Mouse (Mus musculus) intestine, embryonic 15.5 days (tissue): Measurements from ENCODE around the gene Gca. TPM values are rescaled to one million over a fixed set of nuclear protein-coding genes. Genes with fewer than 3 reads are reported as not detected.
"Not testable (repeated sequence)": the region's sequence is repeated elsewhere in the genome, so short reads cannot be mapped to it uniquely, and the experiment has no call there.

ENCODE experiments used
- ATAC-seq: fragments of 200-750 bp; cut with Nextera tagmentation; 2 replicates; pipeline ENCODE4 v1.8.0; 2017; ENCODE audit warnings: moderate TSS enrichment, moderate library complexity
- H3K27ac ChIP-seq: fragments of 300-500 bp; sonication (generic); 2 replicates; pipeline ENCODE4 v1.5.1; 2015; ENCODE audit warnings: mild to moderate bottlenecking, inconsistent platforms
- H3K27me3 ChIP-seq: fragments of 300-500 bp; sonication (generic); replicated peaks from 2 replicates; pipeline ENCODE4 v1.6.1; 2015; ENCODE audit warnings: inconsistent platforms
- H3K36me3 ChIP-seq: fragments of 300-500 bp; sonication (generic); 2 replicates; pipeline ENCODE4 v1.6.1; 2015; ENCODE audit warnings: inconsistent platforms
- H3K4me1 ChIP-seq: fragments of 300-500 bp; sonication (generic); replicated peaks from 2 replicates; pipeline ENCODE4 v1.6.1; 2015; ENCODE audit warnings: inconsistent platforms
- H3K4me2 ChIP-seq: fragments of 300-500 bp; sonication (generic); replicated peaks from 2 replicates; pipeline ENCODE4 v1.6.1; 2015; ENCODE audit warnings: mild to moderate bottlenecking, inconsistent platforms
- H3K4me3 ChIP-seq: fragments of 300-500 bp; sonication (generic); replicated peaks from 2 replicates; pipeline ENCODE4 v1.5.1; 2015; ENCODE audit warnings: inconsistent platforms
- H3K9ac ChIP-seq: fragments of 300-500 bp; sonication (generic); 2 replicates; pipeline ENCODE4 v1.6.1; 2015; ENCODE audit warnings: inconsistent platforms
- H3K9me3 ChIP-seq: fragments of 300-500 bp; sonication (generic); 2 replicates; pipeline ENCODE4 v1.6.1; 2016; ENCODE audit warnings: inconsistent platforms
- WGBS: fragments of 180-500 bp; shearing (Covaris S2); methylation state at CpG from one replicate; pipeline ENCODE4 v1.1.7; 2015; 5-methylcytosine and 5-hydroxymethylcytosine counted together
- polyA plus RNA-seq: library from polyadenylated mRNA; unstranded; fragments of >200 nt; fragmentation: Nextera tagmentation; extraction: Ambion mirVana; gene quantifications from 2 replicates; pipeline ENCODE4 v1.2.1, GENCODE M21; 2015

Gene Gca
- polyA plus RNA-seq, 1 experiment from 2014 or later, result 8.8 TPM

DNA sequence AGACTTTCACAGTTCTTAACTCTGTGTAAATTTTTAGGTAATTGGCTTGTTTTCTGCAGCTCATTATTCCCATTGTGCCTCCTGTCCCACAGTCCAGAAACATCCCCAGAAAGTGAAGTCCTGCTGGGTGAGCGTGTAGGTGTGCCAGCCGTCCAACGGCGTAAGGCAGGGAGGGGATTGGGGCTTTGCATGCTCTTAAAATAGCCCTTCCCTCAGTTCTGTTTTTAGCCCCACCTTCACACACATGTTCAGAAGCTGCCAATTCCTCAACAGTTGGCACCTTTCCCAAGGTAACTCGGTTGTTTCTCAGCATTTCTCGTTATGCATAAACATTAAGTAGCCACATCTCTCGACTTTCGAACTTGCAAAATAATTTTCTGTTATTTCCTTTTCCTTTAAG, 17.6 kb downstream of the Gca start:
- H3K4me1 ChIP-seq, result no peaks in the 10 kb centered on the region
- H3K27me3 ChIP-seq, result no peaks in the 10 kb centered on the region
- ATAC-seq, result no peak
- H3K27ac ChIP-seq, result no peak overlapping the region
- H3K9ac ChIP-seq, result no peak overlapping the region
- no peaks in the 10 kb centered on the region for H3K36me3 ChIP-seq
- H3K4me3 ChIP-seq, result no peak overlapping the region
- 83% methylated on average over 8 of the region's 8 CpGs for WGBS
- no peaks in the 10 kb centered on the region for H3K9me3 ChIP-seq
- H3K4me2 ChIP-seq, result no peak overlapping the region

GRCm38 (mm10) chr2:62684989-62685595, 21.0 kb downstream of the Gca start:
- Histone ChIP-seq H3K4me2 (no peak overlapping the region), H3K9me3 (no peaks in the 10 kb centered on the region), H3K4me3 (no peak overlapping the region), H3K27me3 (no peaks in the 10 kb centered on the region), H3K36me3 (no peaks in the 10 kb centered on the region), H3K4me1 (no peaks in the 10 kb centered on the region), H3K27ac (no peak overlapping the region), H3K9ac (no peak overlapping the region)
- ATAC-seq, result no peak
- WGBS, result 52% methylated on average over 3 of the region's 3 CpGs

DNA sequence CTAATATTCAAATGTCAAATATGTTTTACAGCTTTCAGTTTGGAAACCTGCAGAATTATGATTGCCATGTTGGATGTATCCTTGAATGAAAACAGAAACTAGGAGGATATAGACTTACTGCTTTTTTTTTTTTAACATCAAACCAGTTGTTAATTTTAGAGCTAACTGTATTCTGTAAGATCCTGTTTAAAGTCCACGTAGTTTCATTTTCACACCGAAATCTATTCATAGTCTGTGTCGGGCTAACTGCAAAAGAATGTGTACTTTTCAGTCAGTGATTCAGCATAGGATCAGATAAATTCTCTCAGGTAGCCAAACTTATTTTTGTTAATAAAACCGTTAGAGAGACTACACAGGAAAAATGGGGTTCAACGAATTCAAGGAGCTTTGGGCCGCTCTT, 21.8 kb downstream of the Gca start:
- Histone ChIP-seq H3K4me2 (no peak overlapping the region), H3K9me3 (no peaks in the 10 kb centered on the region), H3K27ac (no peak overlapping the region), H3K27me3 (no peaks in the 10 kb centered on the region), H3K4me1 (no peaks in the 10 kb centered on the region), H3K36me3 (no peaks in the 10 kb centered on the region), H3K9ac (no peak overlapping the region), H3K4me3 (no peak overlapping the region)
- 85% methylated on average over 6 of the region's 6 CpGs for whole genome bisulfite sequencing
- ATAC-seq, result no peak

- H3K36me3 ChIP-seq, result no peaks in the 10 kb centered on the region
- H3K9ac ChIP-seq, result no peak overlapping the region
- H3K4me3 ChIP-seq, result no peak overlapping the region
- no peaks in the 10 kb centered on the region for H3K4me1 ChIP-seq
- 86% methylated on average over 3 of the region's 3 CpGs for WGBS
- H3K27me3 ChIP-seq, result no peaks in the 10 kb centered on the region
- H3K27ac ChIP-seq, result no peak overlapping the region
- no peak for ATAC-seq
- no peak overlapping the region for H3K4me2 ChIP-seq
- no peaks in the 10 kb centered on the region for H3K9me3 ChIP-seq
These were observed 42.2 kb downstream of the Gca start for GRCm38 (mm10) chr2:62706313-62706712.

DNA sequence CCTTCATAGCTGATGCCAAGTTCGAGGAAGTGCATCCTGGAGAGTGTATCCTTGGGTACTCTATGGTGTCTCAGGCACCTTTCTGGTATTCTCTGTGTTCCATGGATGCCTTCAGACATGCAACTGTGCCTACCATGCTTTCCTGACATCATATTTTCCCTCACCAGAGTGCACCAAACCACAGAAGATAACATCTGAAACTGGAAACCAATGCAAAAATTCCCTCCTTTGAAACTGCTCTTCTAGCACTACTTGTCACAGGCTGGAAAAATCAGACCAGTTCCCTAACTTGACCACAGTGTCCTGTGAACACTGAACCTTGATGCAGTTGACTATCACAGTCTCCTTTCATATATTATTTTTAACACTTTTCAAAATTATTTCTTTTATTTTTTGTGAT, 45.5 kb downstream of the Gca start:
- 82% methylated on average over 1 of the region's 1 CpGs for WGBS
- no peak for ATAC-seq

GRCm38 (mm10) chr2:62714362-62714761, 50.3 kb downstream of the Gca start:
- not testable (repeated sequence) for H3K4me3 ChIP-seq, ATAC-seq, H3K36me3 ChIP-seq, H3K4me1 ChIP-seq, H3K4me2 ChIP-seq, H3K9me3 ChIP-seq, H3K9ac ChIP-seq, H3K27ac ChIP-seq, H3K27me3 ChIP-seq
- WGBS, result 87% methylated on average over 4 of the region's 4 CpGs

More for the DNA sequence above, 45.5 kb downstream of the Gca start:
- H3K9me3 ChIP-seq, result no peaks in the 10 kb centered on the region
- no peak overlapping the region for H3K4me3 ChIP-seq
- no peak overlapping the region for H3K9ac ChIP-seq
- H3K4me1 ChIP-seq, result no peaks in the 10 kb centered on the region
- no peak overlapping the region for H3K4me2 ChIP-seq
- H3K27ac ChIP-seq, result no peak overlapping the region
- H3K27me3 ChIP-seq, result no peaks in the 10 kb centered on the region
- no peaks in the 10 kb centered on the region for H3K36me3 ChIP-seq

DNA sequence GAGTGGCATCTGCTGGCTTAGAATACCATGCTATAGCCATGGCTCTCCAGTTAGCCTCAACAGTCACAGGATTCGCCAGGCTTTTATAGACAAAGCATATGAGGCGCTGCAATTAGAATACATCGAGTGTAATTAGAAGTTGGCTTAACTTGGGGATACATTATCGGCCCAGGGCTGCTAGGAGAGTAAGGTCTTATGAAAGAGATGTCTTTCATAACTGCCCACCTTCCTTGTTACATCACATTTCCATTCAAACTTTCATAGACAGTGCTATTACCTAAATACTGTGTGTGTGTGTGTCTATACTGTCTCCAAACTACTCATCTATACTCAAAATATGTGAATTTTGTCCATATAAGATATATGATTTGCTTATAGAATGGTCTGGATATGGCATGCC, 51.2 kb downstream of the Gca start:
- Histone ChIP-seq H3K27me3 (no peaks in the 10 kb centered on the region), H3K9me3 (no peaks in the 10 kb centered on the region), H3K4me3 (no peak overlapping the region), H3K4me1 (no peaks in the 10 kb centered on the region), H3K9ac (no peak overlapping the region), H3K27ac (no peak overlapping the region), H3K4me2 (no peak overlapping the region), H3K36me3 (no peaks in the 10 kb centered on the region)
- ATAC-seq, result no peak
- WGBS, result 90% methylated on average over 4 of the region's 4 CpGs

GRCm38 (mm10) chr2:62717270-62717669, 53.2 kb downstream of the Gca start:
- no peaks in the 10 kb centered on the region for H3K4me1 ChIP-seq
- no peaks in the 10 kb centered on the region for H3K36me3 ChIP-seq
- H3K4me3 ChIP-seq, result no peak overlapping the region
- no peak overlapping the region for H3K4me2 ChIP-seq
- 85% methylated on average over 6 of the region's 6 CpGs for WGBS
- H3K9me3 ChIP-seq, result no peaks in the 10 kb centered on the region
- H3K9ac ChIP-seq, result no peak overlapping the region
- no peaks in the 10 kb centered on the region for H3K27me3 ChIP-seq
- no peak overlapping the region for H3K27ac ChIP-seq
- no peak for ATAC-seq

GRCm38 (mm10) chr2:62718411-62718810, 54.3 kb downstream of the Gca start:
- Histone ChIP-seq H3K27me3 (no peaks in the 10 kb centered on the region), H3K4me3 (no peak overlapping the region), H3K27ac (no peak overlapping the region), H3K4me2 (no peak overlapping the region), H3K4me1 (no peaks in the 10 kb centered on the region), H3K9ac (no peak overlapping the region), H3K36me3 (no peaks in the 10 kb centered on the region), H3K9me3 (no peaks in the 10 kb centered on the region)
- ATAC-seq, result no peak
- WGBS, result 51% methylated on average over 1 of the region's 1 CpGs

DNA sequence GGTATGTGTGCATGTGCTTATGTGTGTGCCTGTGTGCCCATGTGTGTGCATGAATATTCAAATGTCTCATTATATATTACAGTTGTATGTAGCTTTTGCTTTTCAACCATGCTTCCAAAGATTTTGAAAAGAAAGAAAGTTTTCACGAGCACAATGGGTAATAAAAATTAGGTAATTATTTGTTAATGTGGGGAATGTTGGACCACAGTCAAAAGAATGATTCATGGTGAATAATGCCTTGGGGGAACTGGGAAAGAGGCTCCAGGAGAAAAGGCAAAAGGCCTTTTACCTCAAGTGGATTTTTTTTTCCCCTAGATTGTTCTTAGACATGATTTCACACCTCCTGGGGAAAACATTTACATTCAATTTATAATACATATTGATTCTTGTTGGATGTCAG, 61.9 kb downstream of the Gca start:
- Histone ChIP-seq H3K4me3 (no peak overlapping the region), H3K27me3 (no peaks in the 10 kb centered on the region), H3K36me3 (no peaks in the 10 kb centered on the region), H3K9ac (no peak overlapping the region), H3K4me1 (no peaks in the 10 kb centered on the region), H3K4me2 (no peak overlapping the region), H3K9me3 (no peaks in the 10 kb centered on the region), H3K27ac (no peak overlapping the region)
- WGBS, result 38% methylated on average over 1 of the region's 1 CpGs
- no peak for ATAC-seq

DNA sequence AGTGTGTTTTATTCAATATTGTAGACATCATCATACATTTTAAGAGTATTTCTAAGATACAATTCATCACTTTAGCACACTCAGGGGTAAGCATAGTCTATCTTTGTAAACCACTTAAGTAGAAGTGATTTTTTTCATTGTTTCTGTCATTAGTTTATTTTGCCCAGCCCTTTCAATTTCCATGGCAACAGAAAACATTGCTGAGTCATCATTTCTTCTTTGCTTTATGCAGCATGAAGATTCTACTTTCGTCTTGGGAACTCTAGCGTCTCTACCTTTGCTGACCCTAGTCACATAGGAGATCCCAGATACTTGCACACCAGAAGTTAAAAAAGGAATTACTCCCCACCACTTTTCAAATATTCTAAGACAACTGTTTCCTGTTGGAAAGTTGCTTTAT, 63.6 kb downstream of the Gca start:
- no peak for ATAC-seq
- 89% methylated on average over 2 of the region's 2 CpGs for WGBS
- Histone ChIP-seq H3K27me3 (no peaks in the 10 kb centered on the region), H3K9ac (no peak overlapping the region), H3K36me3 (no peaks in the 10 kb centered on the region), H3K4me3 (no peak overlapping the region), H3K4me1 (no peaks in the 10 kb centered on the region), H3K9me3 (no peaks in the 10 kb centered on the region), H3K4me2 (no peak overlapping the region), H3K27ac (no peak overlapping the region)

GRCm38 (mm10) chr2:62730671-62731070, 66.6 kb downstream of the Gca start:
- ATAC-seq, result no peak
- no peak overlapping the region for H3K4me3 ChIP-seq

DNA sequence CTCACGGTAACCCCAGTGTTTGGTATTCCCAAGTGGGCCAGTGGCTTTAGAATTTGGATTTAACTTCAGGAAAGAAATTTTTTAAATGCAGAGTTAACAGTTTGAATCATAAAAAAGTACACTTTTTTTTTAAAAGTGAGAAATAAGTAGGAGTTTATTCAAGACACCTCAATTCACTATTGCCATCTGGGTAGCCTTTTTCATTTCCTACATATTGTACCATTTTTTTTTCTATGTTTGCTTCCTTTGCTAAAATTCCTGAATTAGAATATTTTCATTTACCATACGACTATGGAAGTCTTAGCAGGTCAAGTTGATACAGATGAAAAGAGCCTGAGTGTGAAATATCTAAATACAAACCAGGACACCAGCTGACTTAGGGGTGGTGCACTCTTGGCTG, 79.0 kb downstream of the Gca start:
- H3K4me1 ChIP-seq, result no peaks in the 10 kb centered on the region
- no peak overlapping the region for H3K27ac ChIP-seq
- no peaks in the 10 kb centered on the region for H3K27me3 ChIP-seq
- no peak overlapping the region for H3K9ac ChIP-seq
- H3K4me2 ChIP-seq, result no peak overlapping the region
- H3K4me3 ChIP-seq, result no peak overlapping the region
- WGBS, result 77% methylated on average over 2 of the region's 2 CpGs
- ATAC-seq, result no peak
- no peaks in the 10 kb centered on the region for H3K9me3 ChIP-seq
- H3K36me3 ChIP-seq, result no peaks in the 10 kb centered on the region

More at GRCm38 (mm10) chr2:62730671-62731070, 66.6 kb downstream of the Gca start:
- Histone ChIP-seq H3K27me3 (no peaks in the 10 kb centered on the region), H3K4me2 (no peak overlapping the region), H3K27ac (no peak overlapping the region), H3K9ac (no peak overlapping the region), H3K4me1 (no peaks in the 10 kb centered on the region), H3K36me3 (no peaks in the 10 kb centered on the region), H3K9me3 (no peaks in the 10 kb centered on the region)
- 76% methylated on average over 1 of the region's 1 CpGs for WGBS
